In the genomic region with DNA sequence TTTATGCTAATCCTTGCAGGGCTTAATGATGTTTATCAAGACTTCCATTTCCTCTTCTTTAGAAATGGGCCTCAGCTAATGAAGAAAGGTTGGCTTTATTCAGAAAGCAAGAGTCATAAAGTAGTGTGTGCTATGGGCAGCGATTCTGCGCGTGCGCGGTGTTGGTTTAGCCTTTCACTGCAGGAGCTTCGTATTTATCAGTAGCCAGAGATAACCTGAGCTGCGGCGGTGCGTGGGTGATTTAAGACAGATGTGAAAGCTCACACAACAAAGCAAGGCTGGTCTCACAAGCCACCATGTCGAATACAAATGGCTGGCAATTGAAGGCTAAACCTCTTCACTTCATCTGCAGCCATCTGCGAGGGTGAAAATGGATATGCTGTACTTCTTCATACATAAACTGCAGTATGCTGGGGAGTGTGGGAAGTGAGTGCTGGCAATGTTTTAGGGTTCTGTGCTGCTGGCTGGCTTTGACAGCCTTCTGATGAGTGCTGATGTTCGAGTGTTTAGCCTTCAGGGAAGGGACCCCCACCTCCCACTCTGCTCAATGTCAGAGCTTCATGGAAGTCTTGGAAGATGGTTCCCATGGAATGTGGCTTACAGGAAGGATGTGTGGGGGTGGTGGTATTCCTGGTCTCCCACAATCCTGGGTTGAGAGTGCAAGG, we compare ENCODE assay signal across 8 mouse cellular contexts.
DNase-seq lines count a peak whose midpoint lies in the region; ATAC-seq and TF ChIP-seq lines count a peak whose summit lies in the region.

No protein-coding gene starts in this region.

- H3K4me1 ChIP-seq in heart, embryonic 16.5 days (ENCODE audit: control insufficient read depth, insufficient read depth, low read length): peaks cover 16% of the 10 kb centered on the region
- H3K4me1 ChIP-seq in intestine, embryonic 16.5 days (ENCODE audit: control insufficient read depth, insufficient read depth, low read length): peaks cover 20% of the 10 kb centered on the region
- peaks cover 7% of the 10 kb centered on the region; the same call in 1 of the 2 replicates for H3K4me1 ChIP-seq in stomach, postnatal 0 days (replicated peaks; ENCODE audit: control insufficient read depth, insufficient read depth)

- 0 out of 2 replicates have a peak overlapping the region, but pooled peaks have one; percentile 29 for H3K4me2 ChIP-seq in heart, embryonic 16.5 days (ENCODE audit: low read depth, low read length)
- no peak overlapping the region for H3K4me2 ChIP-seq in intestine, embryonic 16.5 days (ENCODE audit: low read depth, low read length)
- H3K4me2 ChIP-seq in stomach, postnatal 0 days (replicated peaks; ENCODE audit: low read depth): no peak overlapping the region

- no peak for TF ChIP-seq CTCF in stomach, postnatal 0 days (IDR thresholded peaks at IDR 0.05; ENCODE audit: low read depth)

- H3K27ac ChIP-seq in heart, embryonic 16.5 days (ENCODE audit: low read length): peak overlapping the region; percentile 60
- H3K27ac ChIP-seq in intestine, embryonic 16.5 days (ENCODE audit: low read length): peak overlapping the region; percentile 34
- peak overlapping the region; percentile 75 for H3K27ac ChIP-seq in stomach, postnatal 0 days (replicated peaks)

- no peak overlapping the region for H3K4me3 ChIP-seq in heart, embryonic 16.5 days (ENCODE audit: low read length)
- no peak overlapping the region for H3K4me3 ChIP-seq in intestine, embryonic 16.5 days (ENCODE audit: low read length)
- no peak overlapping the region for H3K4me3 ChIP-seq in stomach, postnatal 0 days (ENCODE audit: low read depth, low read length)

- 36% methylated on average over 12 of the region's 12 CpGs for WGBS in heart, embryonic 16.5 days
- WGBS in intestine, embryonic 16.5 days: 40% methylated on average over 12 of the region's 12 CpGs
- 38% methylated on average over 12 of the region's 12 CpGs for WGBS in stomach, postnatal 0 days

- H3K36me3 ChIP-seq in heart, embryonic 16.5 days (ENCODE audit: control insufficient read depth, insufficient read depth): peaks cover 7% of the 10 kb centered on the region
- peaks cover 14% of the 10 kb centered on the region for H3K36me3 ChIP-seq in intestine, embryonic 16.5 days (ENCODE audit: control insufficient read depth, insufficient read depth, low read length)
- H3K36me3 ChIP-seq in stomach, postnatal 0 days (ENCODE audit: control insufficient read depth, insufficient read depth, low read length): peaks cover 12% of the 10 kb centered on the region; the same call in 1 of the 2 replicates

- no peak for ATAC-seq in heart, embryonic 16.5 days (replicated peaks; ENCODE audit: extremely low read depth, insufficient read depth, low FRiP score)
- peak; percentile 52 for ATAC-seq in intestine, embryonic 16.5 days
- no peak for ATAC-seq in stomach, postnatal 0 days (ENCODE audit: low FRiP score, low TSS enrichment)

- H3K9ac ChIP-seq in heart, embryonic 16.5 days (ENCODE audit: low read length): no peak overlapping the region
- H3K9ac ChIP-seq in intestine, embryonic 16.5 days (ENCODE audit: low read depth, low read length): no peak overlapping the region
- H3K9ac ChIP-seq in stomach, postnatal 0 days (ENCODE audit: low read length): no peak overlapping the region

- 0 out of 2 replicates have a peak, but pooled peaks cover 2% of the 10 kb centered on the region for H3K9me3 ChIP-seq in heart, embryonic 16.5 days (replicated peaks; ENCODE audit: control insufficient read depth, low read length)
- H3K9me3 ChIP-seq in intestine, embryonic 16.5 days (ENCODE audit: control insufficient read depth, low read length): no peaks in the 10 kb centered on the region
- H3K9me3 ChIP-seq in stomach, postnatal 0 days (ENCODE audit: control insufficient read depth, low read length): no peaks in the 10 kb centered on the region

- no peaks in the 10 kb centered on the region for H3K27me3 ChIP-seq in heart, embryonic 16.5 days (ENCODE audit: control insufficient read depth, insufficient read depth, low read length)
- no peaks in the 10 kb centered on the region for H3K27me3 ChIP-seq in intestine, embryonic 16.5 days (replicated peaks; ENCODE audit: control insufficient read depth, insufficient read depth, low read length)
- no peaks in the 10 kb centered on the region for H3K27me3 ChIP-seq in stomach, postnatal 0 days (ENCODE audit: control insufficient read depth, insufficient read depth, low read length)

- TF ChIP-seq EP300 in stomach, postnatal 0 days (optimal IDR thresholded peaks at IDR 0.05): no peak

- DNase-seq in heart, postnatal 4 days: no peak
- DNase-seq in right cerebral cortex, adult 18-20 months: peak; percentile 65
- DNase-seq in right cerebral cortex, postnatal 14 days: no peak
- no peak for DNase-seq in stomach, postnatal 0 days (ENCODE audit: low spot score)
- no peak for DNase-seq in cerebellum, postnatal 36 days
- DNase-seq in urinary bladder, postnatal 10 days (ENCODE audit: low spot score): no peak
